Mouse (Mus musculus) ES-E14 (cell line): ENCODE results near the gene Chrna5.

Experiments used
- ZC3H11A ChIP-seq: IDR thresholded peaks from 2 replicates; pipeline ENCODE4 v1.6.1; 2012; ENCODE audit warnings: low read depth, mild to moderate bottlenecking, inconsistent platforms, low read length, borderline replicate concordance
- ZNF384 ChIP-seq: IDR thresholded peaks from 2 replicates; pipeline ENCODE4 v1.6.1; 2012; ENCODE audit warnings: low read depth, low read length, inconsistent platforms

DNA sequence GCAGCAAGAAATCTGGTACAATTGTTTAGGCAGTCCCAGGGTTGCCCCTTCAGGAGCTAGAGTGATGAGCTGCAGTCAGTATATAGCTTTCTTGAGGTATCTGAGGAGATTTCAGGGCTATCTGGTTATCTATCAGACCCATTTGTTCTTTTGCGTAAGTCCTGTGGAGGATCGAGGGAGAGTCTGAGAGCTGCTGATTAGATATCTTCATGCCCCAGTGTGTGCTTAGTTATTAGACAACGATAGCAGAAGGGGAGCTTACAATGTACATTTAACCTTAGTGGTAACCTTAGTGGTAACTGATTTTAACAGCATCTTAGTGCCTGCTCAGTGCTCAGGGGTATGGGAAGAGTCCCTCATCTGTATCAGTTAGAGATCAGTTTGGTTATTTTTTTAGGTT lies 15.0 kb downstream of the Chrna5 start:
- TF ChIP-seq ZNF384: no peak
- TF ChIP-seq ZC3H11A: no peak
